Mouse (Mus musculus) adrenal gland, postnatal 25 days (tissue): ENCODE data around the gene Gm6890. TPM values are rescaled to one million over a fixed set of nuclear protein-coding genes. Genes with fewer than 3 reads are reported as not detected.
"Not testable (repeated sequence)": the region's sequence is repeated elsewhere in the genome, so short reads cannot be mapped to it uniquely, and the experiment has no call there.

Source experiments
- DNase-seq: peaks from one replicate; pipeline ENCODE4 v3.0.0; 2021; ENCODE audit warnings: mixed read lengths
- long read RNA-seq: library from polyadenylated mRNA; stranded (forward); transcript quantifications from one replicate; pipeline ENCODE4 v2.0.0, GENCODE M21; 2021
- total RNA-seq: library from RNA; stranded (reverse); gene quantifications from 2 replicates; pipeline ENCODE4 v1.2.3, GENCODE M21; 2021

The Gm6890 gene
- not detected in 2 replicates for total RNA-seq
- long read RNA-seq, result 0 reads

DNA sequence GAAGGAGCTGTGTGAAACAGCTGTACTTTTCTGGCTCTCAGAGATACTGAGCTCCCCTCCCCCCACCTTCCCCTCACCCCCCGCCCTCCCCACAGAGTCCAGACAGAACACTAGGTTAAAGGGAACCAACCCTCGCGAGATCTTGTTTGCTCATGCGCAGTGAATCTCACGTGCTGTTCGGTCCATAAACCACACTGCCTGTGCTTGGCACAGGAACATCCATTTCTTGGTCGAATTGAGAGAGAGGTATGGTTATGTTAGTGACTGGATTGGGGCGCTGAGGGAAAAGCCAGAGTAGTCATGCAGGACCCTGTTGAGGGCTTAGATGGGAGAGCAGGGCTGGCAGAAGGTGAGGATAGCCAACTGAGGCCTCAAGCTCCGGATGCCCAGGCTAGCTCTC lies at the start of gene Gm6890:
Gene Gm6890 (plus strand): TSS at position 301 of the 400 bp plus-strand sequence.
- DNase-seq, result not testable (repeated sequence)

DNA sequence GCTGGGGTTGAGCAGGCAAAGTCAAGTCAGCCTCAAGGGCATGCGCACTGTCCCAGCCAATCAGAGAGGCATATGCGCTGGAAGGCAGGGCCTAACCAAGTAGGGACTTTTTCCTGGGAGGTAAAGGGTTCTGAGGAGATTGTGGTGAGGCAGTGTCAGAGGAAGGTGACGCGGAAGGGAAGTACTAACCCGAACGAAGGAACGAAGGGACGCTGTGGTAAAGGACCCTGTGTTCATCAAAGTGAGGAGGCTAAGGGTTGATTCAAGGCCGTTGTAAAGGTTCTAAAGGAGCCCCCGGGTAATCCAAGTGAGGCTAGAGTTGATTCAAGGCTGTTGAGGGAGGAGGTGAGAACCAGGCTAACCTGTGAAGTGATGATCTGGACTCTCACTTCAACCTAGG lies 14.5 kb upstream of the Gm6890 start:
- DNase-seq, result not testable (repeated sequence)

DNA sequence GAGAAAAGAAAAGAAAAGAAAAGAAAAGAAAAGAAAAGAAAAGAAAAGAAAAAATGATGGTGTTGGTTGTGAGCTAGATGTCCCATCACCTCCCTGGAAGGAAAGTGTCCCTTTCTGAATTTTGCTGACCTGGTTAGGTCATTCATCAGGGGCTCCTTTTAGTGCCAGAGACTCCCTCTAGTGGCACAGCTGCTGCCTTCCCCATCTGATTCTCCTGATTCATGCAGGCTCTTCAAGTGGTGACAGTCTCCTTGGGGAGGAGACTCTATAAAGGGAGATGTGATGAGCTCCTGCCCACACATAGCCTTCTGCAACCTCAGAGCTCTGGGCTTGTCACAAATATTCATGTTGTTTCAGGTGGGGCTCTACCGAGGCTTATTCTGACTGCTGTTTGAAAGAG lies 30.0 kb downstream of the Gm6890 start:
- DNase-seq, result not testable (repeated sequence)

Other genes starting within 250 kb of the Gm6890 start
- not detected in 2 replicates for gene Olfr1326-ps1, start 166.0 kb upstream of the Gm6890 start, total RNA-seq
- not detected in 2 replicates for gene Olfr1325, start 148.2 kb upstream of the Gm6890 start, total RNA-seq
- gene Gm5640, start 95.3 kb upstream of the Gm6890 start, total RNA-seq, result not detected in 2 replicates
- gene Gm5936, start 96.3 kb downstream of the Gm6890 start, total RNA-seq, result not detected in 2 replicates